In genomic region chr16:41533686-41534085, GRCm38 (mm10) we compare ENCODE assay signal across 9 mouse cellular contexts.
DNase-seq lines count a peak whose midpoint lies in the region; ATAC-seq lines count a peak whose summit lies in the region.
"Had no signal": no experiment of that assay in that cellular context is flagged by ENCODE, and none has a peak within 500 bp of the region (broad histone marks: within the 10 kb centered on the region; RNA-seq: fewer than 3 reads in every experiment).

No protein-coding gene starts in this region.

- no peaks in the 10 kb centered on the region for H3K4me1 ChIP-seq in neural tube, embryonic 11.5 days (ENCODE audit: control insufficient read depth, insufficient read depth, low read length)
- H3K4me1 ChIP-seq in limb, embryonic 13.5 days: 0 out of 2 replicates have a peak, but pooled peaks cover 3% of the 10 kb centered on the region

- H3K9me3 ChIP-seq in neural tube, embryonic 11.5 days (ENCODE audit: control insufficient read depth, low read length): no peaks in the 10 kb centered on the region
- no peaks in the 10 kb centered on the region for H3K9me3 ChIP-seq in limb, embryonic 13.5 days

- no peaks in the 10 kb centered on the region for H3K36me3 ChIP-seq in neural tube, embryonic 11.5 days (ENCODE audit: control insufficient read depth, insufficient read depth, low read length)
- H3K36me3 ChIP-seq in limb, embryonic 13.5 days: no peaks in the 10 kb centered on the region

- H3K4me3 ChIP-seq in neural tube, embryonic 11.5 days (ENCODE audit: low read depth, low read length): peak overlapping the region; percentile 62
- peak overlapping the region; percentile 60 for H3K4me3 ChIP-seq in limb, embryonic 13.5 days

- WGBS in neural tube, embryonic 11.5 days: 12% methylated on average over 6 of the region's 6 CpGs
- 15% methylated on average over 6 of the region's 6 CpGs for WGBS in limb, embryonic 13.5 days

- peak overlapping the region; percentile 75; the same call in 1 of the 2 replicates for H3K9ac ChIP-seq in neural tube, embryonic 11.5 days (ENCODE audit: low read length)
- peak overlapping the region; percentile 74 for H3K9ac ChIP-seq in limb, embryonic 13.5 days

- peak overlapping the region; percentile 84 for H3K4me2 ChIP-seq in neural tube, embryonic 11.5 days (ENCODE audit: low read depth)
- peak overlapping the region; percentile 80 for H3K4me2 ChIP-seq in limb, embryonic 13.5 days (replicated peaks)

- no peaks in the 10 kb centered on the region for H3K27me3 ChIP-seq in neural tube, embryonic 11.5 days (ENCODE audit: control insufficient read depth, insufficient read depth, low read length)
- H3K27me3 ChIP-seq in limb, embryonic 13.5 days: peaks cover 19% of the 10 kb centered on the region

- H3K27ac ChIP-seq in neural tube, embryonic 11.5 days (ENCODE audit: low read depth, low read length): no peak overlapping the region; the same call in 1 of the 2 replicates
- H3K27ac ChIP-seq in limb, embryonic 13.5 days: no peak overlapping the region

- peak; percentile 70 for DNase-seq in cerebellum, adult 9-10 months
- DNase-seq in cerebellum, adult 9-11 months: no peak
- peak; percentile 14 for DNase-seq in neural tube, embryonic 11.5 days (ENCODE audit: low spot score)
- DNase-seq in neural tube, embryonic 10.5 days (ENCODE audit: extremely low spot score, low spot score): no peak
- no peak for DNase-seq in adipocyte (ENCODE audit: low spot score)
- DNase-seq in urinary bladder, adult 2 months (ENCODE audit: low spot score): no peak
- DNase-seq in embryo, embryonic 9.5 days (ENCODE audit: extremely low spot score): no peak
- DNase-seq: B cell, adult 2 months had no signal

- no peak for ATAC-seq in neural tube, embryonic 11.5 days (ENCODE audit: insufficient read depth, low FRiP score, low TSS enrichment)
- no peak for ATAC-seq in limb, embryonic 13.5 days (ENCODE audit: low FRiP score, low read depth)

Comparison
In these comparisons a context has a peak if more than half of its experiments do, and no peak if none do; other contexts are left out.
1. DNase-seq: peak in cerebellum, adult 9-10 months (single experiment) and neural tube, embryonic 11.5 days (single experiment); none in cerebellum, adult 9-11 months (single experiment), neural tube, embryonic 10.5 days (single experiment), adipocyte (single experiment), urinary bladder, adult 2 months (single experiment) and embryo, embryonic 9.5 days (single experiment).